Comparison of ENCODE assay signal across 20 mouse cellular contexts in genomic region chr15:83560941-83561477, GRCm38 (mm10). TPM values are rescaled to one million over a fixed set of nuclear protein-coding genes. Genes with fewer than 3 reads are reported as not detected.
DNase-seq lines count a peak whose midpoint lies in the region; ATAC-seq lines count a peak whose summit lies in the region.
"Had no signal": no experiment of that assay in that cellular context is flagged by ENCODE, and none has a peak within 500 bp of the region (broad histone marks: within the 10 kb centered on the region; RNA-seq: fewer than 3 reads in every experiment).

No protein-coding gene starts in this region.

- H3K9me3 ChIP-seq in midbrain, embryonic 11.5 days (ENCODE audit: control insufficient read depth, low read length), result no peaks in the 10 kb centered on the region
- no peaks in the 10 kb centered on the region for H3K9me3 ChIP-seq in midbrain, embryonic 10.5 days (replicated peaks)
- no peaks in the 10 kb centered on the region for H3K9me3 ChIP-seq in heart, embryonic 11.5 days (replicated peaks; ENCODE audit: control insufficient read depth, low read length)
- H3K9me3 ChIP-seq: embryonic facial prominence, embryonic 12.5 days; forebrain, embryonic 15.5 days; G1E; hindbrain, embryonic 12.5 days had no signal

- no peaks in the 10 kb centered on the region; the same call in 1 of the 2 replicates for H3K27me3 ChIP-seq in midbrain, embryonic 11.5 days (ENCODE audit: control insufficient read depth, insufficient read depth, low read length)
- peaks cover 30% of the 10 kb centered on the region for H3K27me3 ChIP-seq in midbrain, embryonic 10.5 days (ENCODE audit: low read depth, poor library complexity, severe bottlenecking)
- H3K27me3 ChIP-seq in heart, embryonic 11.5 days (ENCODE audit: control insufficient read depth, insufficient read depth, low read length), result no peaks in the 10 kb centered on the region

- no peak overlapping the region for H3K27ac ChIP-seq in midbrain, embryonic 11.5 days (ENCODE audit: low read depth, low read length)
- H3K27ac ChIP-seq in midbrain, embryonic 10.5 days (replicated peaks), result no peak overlapping the region
- H3K27ac ChIP-seq in macrophage, result peak overlapping the region; percentile 46
- H3K27ac ChIP-seq in heart, embryonic 11.5 days (ENCODE audit: low read depth, low read length), result no peak overlapping the region
- H3K27ac ChIP-seq: embryonic facial prominence, embryonic 12.5 days; forebrain, embryonic 15.5 days; hindbrain, embryonic 12.5 days had no signal

- H3K4me1 ChIP-seq in midbrain, embryonic 11.5 days (ENCODE audit: control insufficient read depth, insufficient read depth, low read length), result peaks cover 6% of the 10 kb centered on the region
- H3K4me1 ChIP-seq in midbrain, embryonic 10.5 days, result peaks cover 23% of the 10 kb centered on the region
- H3K4me1 ChIP-seq in heart, embryonic 11.5 days (ENCODE audit: control insufficient read depth, insufficient read depth, low read length), result peaks cover 8% of the 10 kb centered on the region; the same call in 1 of the 2 replicates

- H3K4me3 ChIP-seq in midbrain, embryonic 11.5 days (ENCODE audit: low read depth, low read length), result no peak overlapping the region
- H3K4me3 ChIP-seq in midbrain, embryonic 10.5 days, result no peak overlapping the region
- no peak overlapping the region for H3K4me3 ChIP-seq in macrophage (ENCODE audit: inconsistent target)
- H3K4me3 ChIP-seq in heart, embryonic 11.5 days (ENCODE audit: low read depth, low read length), result no peak overlapping the region
- H3K4me3 ChIP-seq: embryonic facial prominence, embryonic 12.5 days; forebrain, embryonic 15.5 days; hindbrain, embryonic 12.5 days had no signal

- H3K79me2 ChIP-seq in macrophage (ENCODE audit: inconsistent target), result peaks cover 35% of the 10 kb centered on the region

- no peak for ATAC-seq in midbrain, embryonic 11.5 days (ENCODE audit: low FRiP score)
- peak; percentile 23; the same call in 1 of the 2 replicates for ATAC-seq in common myeloid progenitor, adult 5-6 weeks (replicated peaks; ENCODE audit: low read depth, poor library complexity, severe bottlenecking)
- no peak for ATAC-seq in heart, embryonic 11.5 days (replicated peaks; ENCODE audit: insufficient number of reproducible peaks, low FRiP score, low TSS enrichment)
- ATAC-seq: activated CD4-positive, CD25-positive, alpha-beta regulatory T cell, adult 4 months; forebrain, embryonic 15.5 days; hindbrain, embryonic 16.5 days; inflammation-experienced regulatory T-cells, adult 6 months had no signal

- peak; percentile 83 for DNase-seq in midbrain, embryonic 11.5 days (ENCODE audit: low spot score, missing footprints)
- no peak for DNase-seq in midbrain, embryonic 10.5 days (ENCODE audit: low spot score)
- DNase-seq in layer of hippocampus, adult 11-12 months (ENCODE audit: low spot score), result no peak
- DNase-seq in spleen, adult 12 weeks (ENCODE audit: low spot score), result no peak
- DNase-seq: adrenal gland, postnatal 14 days; cerebellum, adult 2 months; cerebellum, postnatal 10 days; gastrocnemius, postnatal 10 days; heart, postnatal 10 days; heart, postnatal 4 days had no signal

- no peak overlapping the region for H3K4me2 ChIP-seq in midbrain, embryonic 11.5 days
- H3K4me2 ChIP-seq in heart, embryonic 11.5 days, result no peak overlapping the region
- H3K4me2 ChIP-seq: embryonic facial prominence, embryonic 12.5 days; forebrain, embryonic 15.5 days; hindbrain, embryonic 12.5 days had no signal

- 72% methylated on average over 5 of the region's 5 CpGs for WGBS in midbrain, embryonic 11.5 days
- WGBS in midbrain, embryonic 10.5 days, result 72% methylated on average over 5 of the region's 5 CpGs
- WGBS in macrophage (ENCODE audit: missing documents), result 6% methylated on average over 5 of the region's 5 CpGs
- 50% methylated on average over 5 of the region's 5 CpGs for WGBS in heart, embryonic 11.5 days (ENCODE audit: insufficient replicate concordance)

- no peaks in the 10 kb centered on the region for H3K36me3 ChIP-seq in midbrain, embryonic 11.5 days (ENCODE audit: control insufficient read depth, insufficient read depth, low read length)
- no peaks in the 10 kb centered on the region for H3K36me3 ChIP-seq in midbrain, embryonic 10.5 days
- H3K36me3 ChIP-seq in macrophage (ENCODE audit: inconsistent target), result no peaks in the 10 kb centered on the region
- no peaks in the 10 kb centered on the region for H3K36me3 ChIP-seq in heart, embryonic 11.5 days (ENCODE audit: control insufficient read depth, insufficient read depth, low read length)
- H3K36me3 ChIP-seq: embryonic facial prominence, embryonic 12.5 days; forebrain, embryonic 15.5 days; hindbrain, embryonic 12.5 days had no signal

- H3K9ac ChIP-seq in midbrain, embryonic 11.5 days (ENCODE audit: low read length), result no peak overlapping the region
- no peak overlapping the region for H3K9ac ChIP-seq in heart, embryonic 11.5 days (ENCODE audit: low read depth, low read length)
- H3K9ac ChIP-seq: embryonic facial prominence, embryonic 12.5 days; forebrain, embryonic 15.5 days; hindbrain, embryonic 12.5 days had no signal

RNA-seq across cellular contexts. Expression of gene Tspo, which starts 2.4 kb away (rescaled TPM):
- 25.0 and 27.8 TPM in 2 replicates for polyA plus RNA-seq in midbrain, embryonic 11.5 days (2014; fragmentation: Nextera tagmentation; extraction: Ambion mirVana)
- 35.6 and 41.4 TPM in 2 replicates for polyA plus RNA-seq in midbrain, embryonic 10.5 days (2016; fragmentation: Nextera tagmentation; extraction: Ambion mirVana)
- total RNA-seq in common myeloid progenitor, adult 5-6 weeks (2017), result 60.8 and 78.3 TPM in 2 replicates
- total RNA-seq in macrophage (2018; cell fraction: chromatin; rRNA removed), result 100 to 1,000 TPM in 1 of 26 experiments, 10 to 100 TPM in 15, 1 to 10 TPM in 10; 1.8 to 101 (median 15.2) TPM
- 100 to 1,000 TPM; 114 to 571 (median 330) TPM for total RNA-seq in macrophage (2018; cell fraction: cytosol; rRNA removed)
- total RNA-seq in macrophage (2018; cell fraction: nucleus; rRNA removed), result 100 to 1,000 TPM in 13 of 26 experiments, 10 to 100 TPM in 13; 15.5 to 248 (median 88.5) TPM
- polyA plus RNA-seq in macrophage (2018), result 37.4 to 252 TPM (median 187 TPM) in 3 replicates
- polyA plus RNA-seq in heart, embryonic 11.5 days (2014; fragmentation: Nextera tagmentation; extraction: Ambion mirVana), result 129 and 136 TPM in 2 replicates

RNA-seq across cellular contexts. Expression of gene Mcat, which starts 2.6 kb away (rescaled TPM):
- 36.6 and 39.1 TPM in 2 replicates for polyA plus RNA-seq in midbrain, embryonic 11.5 days (2014; fragmentation: Nextera tagmentation; extraction: Ambion mirVana)
- 44.7 and 46.2 TPM in 2 replicates for polyA plus RNA-seq in midbrain, embryonic 10.5 days (2016; fragmentation: Nextera tagmentation; extraction: Ambion mirVana)
- total RNA-seq in common myeloid progenitor, adult 5-6 weeks (2017), result 15.0 and 25.3 TPM in 2 replicates
- total RNA-seq in macrophage (2018; cell fraction: chromatin; rRNA removed), result 10 to 100 TPM in 9 of 26 experiments, 1 to 10 TPM in 17; 1.6 to 15.8 (median 7.8) TPM
- total RNA-seq in macrophage (2018; cell fraction: cytosol; rRNA removed), result 10 to 100 TPM in 16 of 26 experiments, 1 to 10 TPM in 10; 5.6 to 14.1 (median 11.3) TPM
- 10 to 100 TPM in 4 of 26 experiments, 1 to 10 TPM in 22; 3.8 to 13.8 (median 7.5) TPM for total RNA-seq in macrophage (2018; cell fraction: nucleus; rRNA removed)
- polyA plus RNA-seq in macrophage (2018), result 6.9 to 13.0 TPM (median 12.2 TPM) in 3 replicates
- 28.3 and 30.3 TPM in 2 replicates for polyA plus RNA-seq in heart, embryonic 11.5 days (2014; fragmentation: Nextera tagmentation; extraction: Ambion mirVana)

RNA-seq across cellular contexts. Expression of gene Ttll12, which starts 33.9 kb away (rescaled TPM):
- 46.5 and 46.9 TPM in 2 replicates for polyA plus RNA-seq in midbrain, embryonic 11.5 days (2014; fragmentation: Nextera tagmentation; extraction: Ambion mirVana)
- polyA plus RNA-seq in midbrain, embryonic 10.5 days (2016; fragmentation: Nextera tagmentation; extraction: Ambion mirVana), result 57.0 and 57.4 TPM in 2 replicates
- 22.5 and 26.0 TPM in 2 replicates for total RNA-seq in common myeloid progenitor, adult 5-6 weeks (2017)
- 1 to 10 TPM in 22 of 26 experiments, under 1 TPM in 4; 0.62 to 8.2 (median 3.4) TPM for total RNA-seq in macrophage (2018; cell fraction: chromatin; rRNA removed)
- 10 to 100 TPM in 13 of 26 experiments, 1 to 10 TPM in 13; 6.5 to 12.4 (median 10.0) TPM for total RNA-seq in macrophage (2018; cell fraction: cytosol; rRNA removed)
- 10 to 100 TPM in 1 of 26 experiments, 1 to 10 TPM in 25; 2.7 to 11.1 (median 4.0) TPM for total RNA-seq in macrophage (2018; cell fraction: nucleus; rRNA removed)
- polyA plus RNA-seq in macrophage (2018), result 8.4 to 16.8 TPM (median 8.8 TPM) in 3 replicates
- 30.4 and 31.1 TPM in 2 replicates for polyA plus RNA-seq in heart, embryonic 11.5 days (2014; fragmentation: Nextera tagmentation; extraction: Ambion mirVana)

RNA-seq across cellular contexts. Expression of gene Bik, which starts 34.3 kb away (rescaled TPM):
- 2.3 and 2.8 TPM in 2 replicates for polyA plus RNA-seq in midbrain, embryonic 11.5 days (2014; fragmentation: Nextera tagmentation; extraction: Ambion mirVana)
- polyA plus RNA-seq in midbrain, embryonic 10.5 days (2016; fragmentation: Nextera tagmentation; extraction: Ambion mirVana), result 2.9 and 3.1 TPM in 2 replicates
- not detected in 2 replicates for total RNA-seq in common myeloid progenitor, adult 5-6 weeks (2017)
- total RNA-seq in macrophage (2018; cell fraction: chromatin; rRNA removed), result not detected
- total RNA-seq in macrophage (2018; cell fraction: cytosol; rRNA removed), result under 1 TPM in 10 of 26 experiments, not detected in 16; 0.14 to 0.25 (median 0.22) TPM
- total RNA-seq in macrophage (2018; cell fraction: nucleus; rRNA removed), result 1 to 10 TPM in 1 of 26 experiments, not detected in 25; 1.0 TPM
- 0.35 to 0.51 TPM in 2 of 3 replicates, not detected in the other for polyA plus RNA-seq in macrophage (2018)
- polyA plus RNA-seq in heart, embryonic 11.5 days (2014; fragmentation: Nextera tagmentation; extraction: Ambion mirVana), result 31.5 and 33.0 TPM in 2 replicates
- total RNA-seq: G1E had no signal
- polyA plus RNA-seq: G1E had no signal

RNA-seq across cellular contexts. Expression of gene Ttll1, which starts 50.3 kb away (rescaled TPM):
- 32.2 and 34.6 TPM in 2 replicates for polyA plus RNA-seq in midbrain, embryonic 11.5 days (2014; fragmentation: Nextera tagmentation; extraction: Ambion mirVana)
- polyA plus RNA-seq in midbrain, embryonic 10.5 days (2016; fragmentation: Nextera tagmentation; extraction: Ambion mirVana), result 34.3 and 42.6 TPM in 2 replicates
- total RNA-seq in common myeloid progenitor, adult 5-6 weeks (2017), result 6.3 and 8.5 TPM in 2 replicates
- total RNA-seq in macrophage (2018; cell fraction: chromatin; rRNA removed), result 1 to 10 TPM; 1.2 to 8.2 (median 3.6) TPM
- 10 to 100 TPM in 2 of 26 experiments, 1 to 10 TPM in 24; 5.9 to 10.7 (median 8.0) TPM for total RNA-seq in macrophage (2018; cell fraction: cytosol; rRNA removed)
- 10 to 100 TPM in 1 of 26 experiments, 1 to 10 TPM in 25; 1.8 to 10.6 (median 3.4) TPM for total RNA-seq in macrophage (2018; cell fraction: nucleus; rRNA removed)
- 8.8 to 12.7 TPM (median 12.1 TPM) in 3 replicates for polyA plus RNA-seq in macrophage (2018)
- polyA plus RNA-seq in heart, embryonic 11.5 days (2014; fragmentation: Nextera tagmentation; extraction: Ambion mirVana), result 18.7 and 20.4 TPM in 2 replicates
